Mouse (Mus musculus) gastrocnemius, postnatal 25 days (tissue): ENCODE measurements around the gene Ifitm6. TPM values are rescaled to one million over a fixed set of nuclear protein-coding genes. Genes with fewer than 3 reads are reported as not detected.
"Not testable (repeated sequence)": the region's sequence is repeated elsewhere in the genome, so short reads cannot be mapped to it uniquely, and the experiment has no call there.

Experiments used
- DNase-seq: peaks from one replicate; pipeline ENCODE4 v3.0.0; 2022
- total RNA-seq, 2 experiments: library from RNA; stranded (reverse); gene quantifications; 1 replicate in 1 of 2; 2 replicates in 1 of 2; pipeline ENCODE4 v1.2.3; 2021

The Ifitm6 gene
- total RNA-seq, 2 experiments from 2014 or later = not detected

GRCm38 (mm10) chr7:140971479-140972171, 46.1 kb downstream of the Ifitm6 start:
- DNase-seq = no peak

GRCm38 (mm10) chr7:140970931-140971330, 46.8 kb downstream of the Ifitm6 start:
- no peak for DNase-seq

- not testable (repeated sequence) for DNase-seq
Observed at GRCm38 (mm10) chr7:140968710-140969109, 49.0 kb downstream of the Ifitm6 start.

DNA sequence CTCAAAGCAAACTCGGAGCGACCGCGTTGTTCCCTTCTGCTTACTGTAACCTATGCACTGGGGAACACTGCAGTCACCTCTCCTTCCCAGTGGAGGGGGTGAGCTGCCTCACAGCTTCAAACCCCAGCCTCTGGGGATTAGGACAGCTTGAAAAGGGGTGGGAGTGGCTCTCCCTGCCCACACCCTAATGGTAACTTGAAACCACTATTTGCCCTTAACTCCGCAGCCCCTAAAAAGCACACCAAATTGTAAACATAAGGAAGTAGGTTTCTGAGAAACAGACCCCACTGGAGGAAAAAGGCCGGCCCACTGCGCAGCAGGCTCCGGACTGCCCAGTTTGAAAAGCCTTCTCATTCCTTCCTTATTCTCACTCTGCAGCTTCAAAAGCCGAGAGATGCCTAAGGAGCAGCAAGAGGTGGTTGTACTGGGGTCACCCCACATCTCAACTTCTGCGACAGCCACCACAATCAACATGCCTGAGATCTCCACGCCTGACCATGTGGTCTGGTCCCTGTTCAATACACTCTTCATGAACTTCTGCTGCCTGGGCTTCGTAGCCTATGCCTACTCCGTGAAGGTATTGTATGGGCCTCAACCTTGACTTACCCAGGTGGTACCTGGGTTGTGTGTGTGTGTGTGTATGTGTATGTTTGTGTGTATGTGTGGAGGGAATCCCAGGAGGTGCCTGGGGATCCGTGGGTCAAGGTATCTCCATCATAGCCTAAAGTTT, 49.7 kb downstream of the Ifitm6 start:
- no peak for DNase-seq

DNA sequence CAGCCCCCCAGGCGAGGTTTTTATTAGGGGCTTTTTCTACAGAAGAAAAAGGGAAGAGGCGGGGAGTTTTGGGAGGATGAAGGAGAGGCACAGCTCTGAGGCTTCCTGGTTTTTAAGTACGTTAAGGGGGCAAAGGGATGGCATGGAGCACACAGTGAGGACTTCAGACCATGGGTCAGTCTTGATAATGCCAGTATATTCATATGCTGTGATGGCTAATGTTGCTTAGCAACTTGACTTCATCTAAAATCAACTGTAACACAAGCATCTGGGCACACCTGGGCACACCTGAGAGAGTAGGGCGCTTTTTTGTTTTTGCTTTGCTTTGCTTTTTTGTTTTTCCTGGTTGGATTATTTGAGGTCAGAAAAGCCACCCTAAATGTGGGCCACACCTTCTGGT, 50.8 kb downstream of the Ifitm6 start, which contains the start of gene Ifitm1:
Gene Ifitm1 (plus strand): TSS at position 301 of the 400 bp plus-strand sequence.
- DNase-seq = no peak

Other genes with a start within 250 kb of the Ifitm6 start
- not detected for gene Syce1, start 230.1 kb downstream of the Ifitm6 start, total RNA-seq
- not detected for gene Zfp941, start 195.7 kb downstream of the Ifitm6 start, total RNA-seq
- gene Urah, start 182.9 kb downstream of the Ifitm6 start, total RNA-seq = not detected
- not detected for gene Scgb1c1, start 172.4 kb downstream of the Ifitm6 start, total RNA-seq
- gene Odf3, start 170.1 kb downstream of the Ifitm6 start, total RNA-seq = not detected
- gene Gm45785, start 161.6 kb downstream of the Ifitm6 start, total RNA-seq = not detected
- gene Ric8a, start 161.0 kb downstream of the Ifitm6 start, total RNA-seq = 10 to 100 TPM; 13.5 to 14.0 TPM
- 10 to 100 TPM in 1 of 2 experiments, 1 to 10 TPM in 1; 7.7 to 10.6 TPM for gene Bet1l, start 160.3 kb downstream of the Ifitm6 start, total RNA-seq
- 10 to 100 TPM; 79.5 to 88.7 TPM for gene Psmd13, start 136.0 kb downstream of the Ifitm6 start, total RNA-seq
- gene Sirt3, start 135.6 kb downstream of the Ifitm6 start, total RNA-seq = 10 to 100 TPM; 25.4 to 26.6 TPM
- gene Cox8b, start 117.5 kb downstream of the Ifitm6 start, total RNA-seq = 1,000 to 10,000 TPM; 1,696 to 1,975 TPM
- gene Nlrp6, start 97.0 kb downstream of the Ifitm6 start, total RNA-seq = not detected
- gene Pgghg, start 76.5 kb downstream of the Ifitm6 start, total RNA-seq = 1 to 10 TPM; 4.3 to 4.6 TPM
- gene Ifitm5, start 67.6 kb downstream of the Ifitm6 start, total RNA-seq = under 1 TPM in 1 of 2 experiments, not detected in 1; 0.64 TPM
- not detected for gene Gm45717, start 62.0 kb downstream of the Ifitm6 start, total RNA-seq
- 10 to 100 TPM; 54.0 to 75.5 TPM for gene Ifitm2, start 61.9 kb downstream of the Ifitm6 start, total RNA-seq
- gene Ifitm1, start 50.7 kb downstream of the Ifitm6 start, total RNA-seq = under 1 TPM; 0.43 to 0.54 TPM
- 10 to 100 TPM; 34.4 to 52.1 TPM for gene Ifitm3, start 7.2 kb downstream of the Ifitm6 start, total RNA-seq
- gene Gm17387, start 11.2 kb upstream of the Ifitm6 start, total RNA-seq = not detected
- gene B4galnt4, start 43.2 kb upstream of the Ifitm6 start, total RNA-seq = not detected
- under 1 TPM in 1 of 2 experiments, not detected in 1; 0.29 TPM for gene Pkp3, start 60.3 kb upstream of the Ifitm6 start, total RNA-seq
- 1 to 10 TPM; 1.4 to 2.4 TPM for gene Sigirr, start 82.6 kb upstream of the Ifitm6 start, total RNA-seq
- not detected for gene Ano9, start 99.9 kb upstream of the Ifitm6 start, total RNA-seq
- 10 to 100 TPM; 18.7 to 25.6 TPM for gene Ptdss2, start 104.5 kb upstream of the Ifitm6 start, total RNA-seq
- 10 to 100 TPM; 38.8 to 51.5 TPM for gene Rnh1, start 154.9 kb upstream of the Ifitm6 start, total RNA-seq
- gene Hras, start 176.1 kb upstream of the Ifitm6 start, total RNA-seq = 100 to 1,000 TPM; 150 TPM
- gene Lrrc56, start 176.2 kb upstream of the Ifitm6 start, total RNA-seq = 1 to 10 TPM; 1.4 to 2.5 TPM
- not detected for gene Lmntd2, start 196.2 kb upstream of the Ifitm6 start, total RNA-seq
- gene Rassf7, start 197.9 kb upstream of the Ifitm6 start, total RNA-seq = 1 to 10 TPM in 1 of 2 experiments, under 1 TPM in 1; 0.38 to 1.1 TPM
- gene Phrf1, start 210.9 kb upstream of the Ifitm6 start, total RNA-seq = 10 to 100 TPM; 17.3 to 21.4 TPM
- 1 to 10 TPM; 1.1 to 1.2 TPM for gene Irf7, start 248.6 kb upstream of the Ifitm6 start, total RNA-seq